Mouse (Mus musculus): ENCODE measurements around the gene Myh2. TPM values are rescaled to one million over a fixed set of nuclear protein-coding genes. Genes with fewer than 3 reads are reported as not detected.

Gene Myh2
- polyA plus RNA-seq, 1 experiment = not detected

DNA sequence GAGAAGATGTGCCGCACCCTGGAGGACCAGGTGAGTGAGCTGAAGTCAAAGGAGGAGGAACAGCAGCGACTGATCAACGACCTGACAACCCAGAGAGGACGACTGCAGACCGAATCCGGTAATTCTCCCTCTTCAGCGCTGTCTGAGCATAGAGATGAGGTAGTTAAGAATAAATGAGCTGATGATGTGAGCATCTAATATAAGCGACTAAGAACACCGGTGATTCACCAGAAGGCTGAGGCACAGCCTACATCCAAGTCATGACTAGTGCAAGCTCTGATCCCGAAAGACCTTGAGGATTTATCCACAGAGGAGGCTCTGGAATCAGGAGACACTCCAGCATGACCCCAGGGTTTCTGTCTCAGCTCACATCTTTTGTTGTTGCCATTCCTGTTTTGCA lies 19.5 kb downstream of the Myh2 start:
- Histone ChIP-seq H3K27me3 (replicated peaks) (no peaks in the 10 kb centered on the region), H3K4me3 (replicated peaks) (no peak overlapping the region), H3K4me1 (no peaks in the 10 kb centered on the region), H3K36me3 (replicated peaks; ENCODE audit: low read length) (no peaks in the 10 kb centered on the region), H3K9me3 (peaks cover 5% of the 10 kb centered on the region; the same call in 1 of the 2 replicates)
- TF ChIP-seq GATA1 (IDR thresholded peaks at IDR 0.05; ENCODE audit: borderline replicate concordance, low read length) (no peak), FLI1 (IDR thresholded peaks at IDR 0.05; ENCODE audit: low read length) (no peak)

DNA sequence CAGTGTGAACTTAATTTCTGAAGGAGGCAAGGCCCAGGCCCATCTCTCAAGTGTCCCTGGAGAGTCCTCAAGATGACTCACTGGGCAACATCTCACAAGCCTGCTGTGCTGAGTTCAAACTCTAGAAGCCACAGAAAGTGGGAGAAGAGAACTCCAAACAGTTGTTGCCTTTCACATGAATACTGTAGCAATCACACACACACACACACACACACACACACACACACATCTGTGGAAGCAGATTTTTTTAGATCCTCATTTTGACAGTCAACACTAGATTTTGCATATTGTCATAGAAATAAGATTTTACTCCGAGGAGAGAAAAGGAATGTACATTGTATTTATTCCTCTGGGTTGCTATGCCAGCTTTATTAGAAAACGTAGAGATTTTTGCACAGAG lies 20.0 kb downstream of the Myh2 start:
- Histone ChIP-seq H3K4me1 (no peaks in the 10 kb centered on the region), H3K4me3 (replicated peaks) (no peak overlapping the region), H3K27me3 (replicated peaks) (no peaks in the 10 kb centered on the region), H3K9me3 (peaks cover 5% of the 10 kb centered on the region; the same call in 1 of the 2 replicates), H3K36me3 (replicated peaks; ENCODE audit: low read length) (no peaks in the 10 kb centered on the region)
- no peak for TF ChIP-seq FLI1 (IDR thresholded peaks at IDR 0.05; ENCODE audit: low read length)
- TF ChIP-seq GATA1 (IDR thresholded peaks at IDR 0.05; ENCODE audit: borderline replicate concordance, low read length) = no peak

DNA sequence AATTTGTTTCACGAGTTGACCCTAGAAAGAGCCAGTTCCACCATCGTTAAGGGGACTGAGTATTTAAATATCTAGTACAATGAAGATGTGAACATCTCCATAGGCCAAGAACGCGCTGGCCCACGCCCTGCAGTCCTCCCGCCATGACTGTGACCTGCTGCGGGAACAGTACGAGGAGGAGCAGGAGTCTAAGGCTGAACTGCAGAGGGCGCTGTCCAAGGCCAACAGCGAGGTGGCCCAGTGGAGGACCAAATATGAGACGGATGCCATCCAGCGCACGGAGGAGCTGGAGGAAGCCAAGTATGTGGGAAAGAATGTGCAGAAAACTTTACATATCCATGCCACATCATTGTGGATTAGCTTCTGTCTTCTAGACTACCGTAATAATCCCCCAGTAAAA lies 20.7 kb downstream of the Myh2 start:
- no peak overlapping the region for H3K4me3 ChIP-seq (replicated peaks)
- H3K9me3 ChIP-seq = peaks cover 8% of the 10 kb centered on the region

DNA sequence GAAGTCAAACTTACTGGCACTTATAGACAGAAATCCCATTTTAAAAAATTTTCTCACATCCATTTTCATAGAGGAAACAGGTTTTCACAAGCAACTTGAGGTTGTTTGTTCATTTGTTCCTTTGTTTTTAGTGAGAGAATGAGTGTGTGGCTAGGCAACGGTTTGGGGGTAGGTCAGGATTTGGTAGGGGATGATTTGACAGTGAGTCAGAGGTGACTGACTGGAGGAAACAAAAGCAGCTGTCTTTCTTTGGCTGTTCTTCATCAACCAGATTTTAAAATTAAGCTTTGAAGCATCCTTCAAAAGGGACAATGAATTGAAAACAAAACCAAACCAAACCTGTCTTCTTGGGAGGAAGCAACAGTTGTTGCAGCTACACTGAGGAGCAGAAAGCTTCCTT lies 28.5 kb downstream of the Myh2 start:
- no peaks in the 10 kb centered on the region for H3K4me1 ChIP-seq
- no peak overlapping the region for H3K4me3 ChIP-seq (replicated peaks)
- TF ChIP-seq GATA1 (IDR thresholded peaks at IDR 0.05; ENCODE audit: borderline replicate concordance, low read length) = no peak
- TF ChIP-seq FLI1 (IDR thresholded peaks at IDR 0.05; ENCODE audit: low read length) = no peak
- H3K9me3 ChIP-seq = peaks cover 5% of the 10 kb centered on the region
- no peaks in the 10 kb centered on the region for H3K27me3 ChIP-seq (replicated peaks)
- no peaks in the 10 kb centered on the region for H3K36me3 ChIP-seq (replicated peaks; ENCODE audit: low read length)

More for the DNA sequence above, 20.7 kb downstream of the Myh2 start:
- no peaks in the 10 kb centered on the region for H3K4me1 ChIP-seq
- no peaks in the 10 kb centered on the region for H3K36me3 ChIP-seq (replicated peaks; ENCODE audit: low read length)
- H3K27me3 ChIP-seq (replicated peaks) = no peaks in the 10 kb centered on the region
- TF ChIP-seq FLI1 (IDR thresholded peaks at IDR 0.05; ENCODE audit: low read length) (no peak), GATA1 (IDR thresholded peaks at IDR 0.05; ENCODE audit: borderline replicate concordance, low read length) (no peak)

DNA sequence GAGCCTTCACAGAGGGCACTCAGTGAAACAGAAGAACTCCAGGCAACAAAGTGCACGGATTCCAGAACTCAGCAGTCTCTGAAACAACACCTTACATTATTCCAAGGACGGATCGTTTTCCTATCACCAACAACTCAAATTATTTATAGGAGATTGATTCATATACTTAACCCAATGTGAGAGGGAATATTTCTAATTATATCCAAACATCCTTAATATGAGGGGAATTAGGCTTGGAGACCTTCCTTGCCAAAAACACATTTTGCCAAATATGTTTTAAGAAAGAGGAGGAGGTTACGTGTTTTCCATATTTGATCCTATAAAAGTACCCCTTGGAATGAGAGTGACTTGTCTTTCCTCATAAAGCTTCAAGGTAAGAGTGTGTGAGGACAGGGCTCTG lies 28.9 kb downstream of the Myh2 start, which contains the start of gene Myh1:
Gene Myh1 (plus strand): TSS at position 301 of the 400 bp plus-strand sequence.
- no peaks in the 10 kb centered on the region for H3K4me1 ChIP-seq
- H3K36me3 ChIP-seq (replicated peaks; ENCODE audit: low read length) = no peaks in the 10 kb centered on the region
- H3K9me3 ChIP-seq = peaks cover 3% of the 10 kb centered on the region; the same call in 1 of the 2 replicates

DNA sequence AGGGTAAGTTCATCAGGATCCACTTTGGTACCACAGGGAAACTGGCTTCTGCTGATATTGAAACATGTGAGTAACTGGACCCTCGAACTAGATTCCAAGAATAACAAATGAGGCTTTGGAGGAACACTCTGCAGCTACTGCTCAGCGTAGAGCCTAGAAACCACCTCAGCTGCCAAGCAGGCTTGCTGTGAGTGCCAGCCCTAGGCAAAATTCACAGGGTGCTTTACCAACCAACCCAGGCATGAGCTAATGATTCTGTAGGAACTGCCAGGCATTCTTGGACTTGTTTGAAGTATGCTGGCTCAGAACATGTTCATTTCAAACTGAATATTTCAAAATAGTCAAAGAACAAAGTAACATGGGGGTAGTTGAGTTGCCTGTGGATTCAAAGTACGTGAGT lies 33.9 kb downstream of the Myh2 start:
- Histone ChIP-seq H3K9me3 (no peaks in the 10 kb centered on the region), H3K4me3 (replicated peaks) (no peak overlapping the region), H3K27me3 (replicated peaks) (no peaks in the 10 kb centered on the region), H3K4me1 (no peaks in the 10 kb centered on the region), H3K36me3 (replicated peaks; ENCODE audit: low read length) (no peaks in the 10 kb centered on the region)
- TF ChIP-seq GATA1 (IDR thresholded peaks at IDR 0.05; ENCODE audit: borderline replicate concordance, low read length) = no peak
- no peak for TF ChIP-seq FLI1 (IDR thresholded peaks at IDR 0.05; ENCODE audit: low read length)

More for the DNA sequence above, 28.9 kb downstream of the Myh2 start, which contains the start of gene Myh1:
- TF ChIP-seq FLI1 (IDR thresholded peaks at IDR 0.05; ENCODE audit: low read length) (no peak), GATA1 (IDR thresholded peaks at IDR 0.05; ENCODE audit: borderline replicate concordance, low read length) (no peak)
- H3K27me3 ChIP-seq (replicated peaks) = no peaks in the 10 kb centered on the region
- no peak within 1 kb of the TSS for H3K4me3 ChIP-seq (replicated peaks)

DNA sequence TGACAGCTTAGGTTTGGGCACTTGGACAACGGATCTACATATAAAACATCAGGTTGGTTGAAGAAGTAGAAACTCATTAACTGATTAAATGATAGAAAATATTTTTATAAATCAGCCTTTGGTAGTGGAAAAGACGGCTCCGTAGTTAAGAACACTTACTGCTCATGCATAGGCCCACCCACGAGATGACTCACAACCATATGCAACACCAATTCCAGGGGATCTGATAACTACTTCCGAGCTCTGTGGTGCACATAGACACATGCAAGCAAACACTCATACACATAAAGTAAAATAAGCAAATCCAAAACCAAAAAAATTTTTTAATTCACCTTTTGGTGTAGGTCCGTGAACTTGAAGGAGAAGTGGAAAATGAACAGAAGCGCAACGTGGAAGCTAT lies 51.0 kb downstream of the Myh2 start:
- Histone ChIP-seq H3K27me3 (replicated peaks) (no peaks in the 10 kb centered on the region), H3K4me1 (no peaks in the 10 kb centered on the region), H3K36me3 (replicated peaks; ENCODE audit: low read length) (no peaks in the 10 kb centered on the region), H3K9me3 (no peaks in the 10 kb centered on the region), H3K4me3 (replicated peaks) (no peak overlapping the region)
- TF ChIP-seq GATA1 (IDR thresholded peaks at IDR 0.05; ENCODE audit: borderline replicate concordance, low read length) = no peak
- TF ChIP-seq FLI1 (IDR thresholded peaks at IDR 0.05; ENCODE audit: low read length) = no peak

DNA sequence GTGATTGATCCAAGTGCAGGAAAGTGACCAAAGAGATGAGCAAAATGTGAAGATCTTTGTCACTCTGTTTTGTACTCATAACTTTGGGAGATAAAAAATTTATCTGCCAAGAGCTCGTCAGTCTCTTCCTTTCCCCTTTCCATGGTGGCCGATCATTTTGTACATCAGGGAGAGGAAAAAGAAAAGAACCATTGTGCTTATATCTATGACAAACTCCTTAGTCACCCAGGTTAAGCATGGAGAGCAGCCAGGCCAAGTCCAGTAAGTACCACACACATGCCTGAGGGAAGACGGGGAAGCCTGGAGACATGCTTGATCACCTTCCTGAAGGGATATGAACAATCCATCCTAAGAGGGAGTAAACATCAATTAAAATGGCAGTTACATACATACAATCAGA lies 53.6 kb downstream of the Myh2 start:
- Histone ChIP-seq H3K36me3 (replicated peaks; ENCODE audit: low read length) (no peaks in the 10 kb centered on the region), H3K27me3 (replicated peaks) (no peaks in the 10 kb centered on the region), H3K4me3 (replicated peaks) (no peak overlapping the region), H3K9me3 (no peaks in the 10 kb centered on the region), H3K4me1 (no peaks in the 10 kb centered on the region)
- no peak for TF ChIP-seq FLI1 (IDR thresholded peaks at IDR 0.05; ENCODE audit: low read length)
- no peak for TF ChIP-seq GATA1 (IDR thresholded peaks at IDR 0.05; ENCODE audit: borderline replicate concordance, low read length)

DNA sequence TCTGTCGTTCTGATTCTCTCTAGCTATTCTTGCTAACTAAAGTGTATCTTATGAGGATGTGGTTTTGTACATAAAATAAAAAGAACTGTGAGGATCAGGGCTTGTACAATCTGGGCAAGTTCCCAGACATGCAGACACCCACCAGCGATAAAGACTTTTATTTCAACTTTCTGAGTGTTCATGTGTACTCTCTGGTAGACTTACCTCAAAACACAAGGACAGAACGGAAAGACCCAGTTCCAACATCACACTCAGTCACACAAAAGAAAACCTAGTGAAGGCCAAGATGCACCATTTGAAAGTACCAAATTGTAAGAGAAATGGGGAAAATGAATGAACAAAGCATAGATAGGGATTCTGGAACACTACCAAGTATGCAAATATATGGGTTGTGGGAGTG lies 57.9 kb downstream of the Myh2 start:
- Histone ChIP-seq H3K4me3 (replicated peaks) (no peak overlapping the region), H3K36me3 (replicated peaks; ENCODE audit: low read length) (no peaks in the 10 kb centered on the region), H3K9me3 (0 out of 2 replicates have a peak, but pooled peaks cover 5% of the 10 kb centered on the region), H3K4me1 (no peaks in the 10 kb centered on the region), H3K27me3 (replicated peaks) (no peaks in the 10 kb centered on the region)
- TF ChIP-seq FLI1 (IDR thresholded peaks at IDR 0.05; ENCODE audit: low read length) = no peak
- TF ChIP-seq GATA1 (IDR thresholded peaks at IDR 0.05; ENCODE audit: borderline replicate concordance, low read length) = no peak

DNA sequence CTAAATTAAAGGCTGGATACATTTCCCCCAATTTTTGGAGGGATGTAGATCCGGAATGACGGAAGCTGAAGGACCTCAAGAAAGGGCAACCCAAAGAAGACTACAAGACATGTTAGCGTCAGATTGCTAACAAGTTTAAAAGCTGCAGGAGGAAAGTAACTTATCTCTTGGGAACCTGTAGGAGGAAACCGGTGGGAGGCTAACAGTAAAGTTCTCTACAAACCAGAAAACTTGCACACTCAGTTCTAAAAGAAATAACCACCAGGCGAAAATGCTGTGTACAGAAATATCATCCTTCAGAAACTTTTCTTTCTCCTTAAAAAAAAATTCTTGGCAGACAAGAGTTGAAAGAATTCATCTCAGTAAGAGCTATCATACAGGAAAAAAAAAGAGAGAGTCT lies 58.3 kb downstream of the Myh2 start:
- Histone ChIP-seq H3K4me1 (no peaks in the 10 kb centered on the region), H3K9me3 (0 out of 2 replicates have a peak, but pooled peaks cover 5% of the 10 kb centered on the region), H3K27me3 (replicated peaks) (no peaks in the 10 kb centered on the region), H3K36me3 (replicated peaks; ENCODE audit: low read length) (no peaks in the 10 kb centered on the region), H3K4me3 (replicated peaks) (no peak overlapping the region)
- TF ChIP-seq GATA1 (IDR thresholded peaks at IDR 0.05; ENCODE audit: borderline replicate concordance, low read length) (no peak), FLI1 (IDR thresholded peaks at IDR 0.05; ENCODE audit: low read length) (no peak)

DNA sequence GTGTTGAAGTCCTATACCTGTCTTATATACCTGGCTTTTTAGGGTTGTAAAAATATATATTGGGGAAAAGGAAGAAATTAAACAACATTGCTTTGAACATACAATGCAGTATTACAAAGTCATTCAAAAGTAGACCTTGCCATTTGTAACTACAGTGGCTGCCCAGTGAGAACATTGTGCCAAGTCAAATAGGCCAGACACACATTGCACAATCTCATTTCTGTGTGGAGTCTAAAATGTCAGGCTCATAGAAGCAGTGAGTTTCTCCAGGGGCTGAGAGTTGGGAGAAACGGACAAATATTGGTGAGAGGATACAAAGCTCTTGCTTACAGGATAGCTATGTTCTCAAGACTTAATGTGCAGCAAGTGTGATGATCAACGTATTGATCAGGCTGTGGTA lies 59.1 kb downstream of the Myh2 start:
- H3K27me3 ChIP-seq (replicated peaks) = no peaks in the 10 kb centered on the region
- H3K4me1 ChIP-seq = no peaks in the 10 kb centered on the region
- TF ChIP-seq FLI1 (IDR thresholded peaks at IDR 0.05; ENCODE audit: low read length) (no peak), GATA1 (IDR thresholded peaks at IDR 0.05; ENCODE audit: borderline replicate concordance, low read length) (no peak)
- H3K36me3 ChIP-seq (replicated peaks; ENCODE audit: low read length) = no peaks in the 10 kb centered on the region
- H3K4me3 ChIP-seq (replicated peaks) = no peak overlapping the region
- H3K9me3 ChIP-seq = 0 out of 2 replicates have a peak, but pooled peaks cover 5% of the 10 kb centered on the region

Measured in megakaryocyte, embryonic 14.5 days (primary cell).